Mouse (Mus musculus) stomach, postnatal 0 days (tissue): ENCODE measurements around the gene Lemd1. TPM values are rescaled to one million over a fixed set of nuclear protein-coding genes. Genes with fewer than 3 reads are reported as not detected.
A peak's percentile ranks its signal among the peaks of the same experiment; 100 is the strongest.

ENCODE experiments used
- ATAC-seq: fragments of 200-750 bp; cut with Nextera tagmentation; 2 replicates; pipeline ENCODE4 v1.8.0; 2017; ENCODE audit not compliant: low FRiP score, low TSS enrichment
- DNase-seq: peaks from one replicate; pipeline ENCODE4 v3.0.0-alpha.2; 2016; ENCODE audit warnings: low spot score
- H3K27ac ChIP-seq: fragments of 300-500 bp; sonication (generic); replicated peaks from 2 replicates; pipeline ENCODE4 v1.5.1; 2014; ENCODE audit warnings: mild to moderate bottlenecking, control low read depth
- H3K27me3 ChIP-seq: fragments of 300-500 bp; sonication (generic); 2 replicates; pipeline ENCODE4 v1.6.1; 2014; ENCODE audit warnings: low read length; ENCODE audit not compliant: control insufficient read depth, insufficient read depth
- H3K36me3 ChIP-seq: fragments of 300-500 bp; sonication (generic); 2 replicates; pipeline ENCODE4 v1.6.1; 2014; ENCODE audit warnings: low read length, mixed read lengths; ENCODE audit not compliant: control insufficient read depth, insufficient read depth
- H3K4me1 ChIP-seq: fragments of 300-500 bp; sonication (generic); replicated peaks from 2 replicates; pipeline ENCODE4 v1.6.1; 2014; ENCODE audit warnings: antibody characterized with exemption; ENCODE audit not compliant: control insufficient read depth, insufficient read depth
- H3K4me2 ChIP-seq: fragments of 300-500 bp; sonication (generic); replicated peaks from 2 replicates; pipeline ENCODE4 v1.6.1; 2014; ENCODE audit warnings: low read depth, mild to moderate bottlenecking, control low read depth, moderate library complexity
- H3K4me3 ChIP-seq: fragments of 300-500 bp; sonication (generic); 2 replicates; pipeline ENCODE4 v1.5.1; 2014; ENCODE audit warnings: low read depth, low read length, control low read depth
- H3K9ac ChIP-seq: fragments of 300-500 bp; sonication (generic); 2 replicates; pipeline ENCODE4 v1.6.1; 2014; ENCODE audit warnings: mild to moderate bottlenecking, low read length, control low read depth, mixed read lengths
- H3K9me3 ChIP-seq: fragments of 300-500 bp; sonication (generic); 2 replicates; pipeline ENCODE4 v1.6.1; 2016; ENCODE audit warnings: low read length; ENCODE audit not compliant: control insufficient read depth
- CTCF ChIP-seq: IDR thresholded peaks from 2 replicates; pipeline ENCODE4 v1.5.1; 2016; ENCODE audit warnings: antibody characterized with exemption, low read depth, mild to moderate bottlenecking, moderate library complexity
- EP300 ChIP-seq: optimal IDR thresholded peaks from 2 replicates; pipeline ENCODE3; 2016; ENCODE audit warnings: antibody characterized with exemption
- WGBS: fragments of 180-500 bp; shearing (Covaris S2); extraction: QIAGEN DNeasy Blood & Tissue Kit; methylation state at CpG from one replicate; pipeline ENCODE4 v1.1.7; 2014; 5-methylcytosine and 5-hydroxymethylcytosine counted together
- polyA plus RNA-seq: library from polyadenylated mRNA; unstranded; fragments of >200 nt; fragmentation: Nextera tagmentation; extraction: Ambion mirVana; gene quantifications from 2 replicates; pipeline ENCODE4 v1.2.1, GENCODE M21; 2015

Gene Lemd1
- polyA plus RNA-seq, 1 experiment from 2014 or later, result 0.30 TPM

GRCm38 (mm10) chr1:132145973-132146685 is 45.1 kb upstream of the Lemd1 start:
- no peaks in the 10 kb centered on the region for H3K9me3 ChIP-seq
- DNase-seq, result no peak
- no peak overlapping the region for H3K4me2 ChIP-seq
- no peak overlapping the region for H3K27ac ChIP-seq
- H3K27me3 ChIP-seq, result no peaks in the 10 kb centered on the region
- H3K4me1 ChIP-seq, result no peaks in the 10 kb centered on the region
- no peaks in the 10 kb centered on the region for H3K36me3 ChIP-seq
- ATAC-seq, result no peak
- TF ChIP-seq EP300 (no peak), CTCF (no peak)
- no peak overlapping the region for H3K9ac ChIP-seq
- 76% methylated on average over 8 of the region's 8 CpGs for WGBS
- H3K4me3 ChIP-seq, result no peak overlapping the region

GRCm38 (mm10) chr1:132149410-132149809 is 41.8 kb upstream of the Lemd1 start:
- DNase-seq, result no peak
- no peak overlapping the region for H3K9ac ChIP-seq
- no peak overlapping the region for H3K4me3 ChIP-seq
- H3K4me2 ChIP-seq, result no peak overlapping the region
- no peaks in the 10 kb centered on the region for H3K36me3 ChIP-seq
- no peaks in the 10 kb centered on the region for H3K27me3 ChIP-seq
- H3K9me3 ChIP-seq, result no peaks in the 10 kb centered on the region
- TF ChIP-seq EP300 (no peak), CTCF (no peak)
- H3K27ac ChIP-seq, result no peak overlapping the region
- ATAC-seq, result no peak
- 83% methylated on average over 2 of the region's 2 CpGs for WGBS
- H3K4me1 ChIP-seq, result no peaks in the 10 kb centered on the region

GRCm38 (mm10) chr1:132150171-132150570 is 41.1 kb upstream of the Lemd1 start:
- H3K9me3 ChIP-seq, result no peaks in the 10 kb centered on the region
- no peak overlapping the region for H3K4me3 ChIP-seq
- WGBS, result 30% methylated on average over 1 of the region's 1 CpGs
- H3K4me2 ChIP-seq, result no peak overlapping the region
- no peaks in the 10 kb centered on the region for H3K4me1 ChIP-seq
- peak; percentile 85 for ATAC-seq
- TF ChIP-seq CTCF (no peak), EP300 (no peak)
- H3K27me3 ChIP-seq, result no peaks in the 10 kb centered on the region
- no peak overlapping the region for H3K9ac ChIP-seq
- H3K36me3 ChIP-seq, result no peaks in the 10 kb centered on the region
- H3K27ac ChIP-seq, result peak overlapping the region; percentile 77
- DNase-seq, result peak; percentile 84

GRCm38 (mm10) chr1:132150817-132151601 is 40.2 kb upstream of the Lemd1 start:
- peak overlapping the region; percentile 77 for H3K27ac ChIP-seq
- no peak overlapping the region for H3K4me3 ChIP-seq
- ATAC-seq (peak; percentile 16), DNase-seq (no peak)
- WGBS, result 65% methylated on average over 15 of the region's 15 CpGs
- H3K4me1 ChIP-seq, result no peaks in the 10 kb centered on the region
- no peak for TF ChIP-seq CTCF
- TF ChIP-seq EP300, result no peak
- H3K27me3 ChIP-seq, result no peaks in the 10 kb centered on the region
- no peaks in the 10 kb centered on the region for H3K36me3 ChIP-seq
- no peak overlapping the region for H3K9ac ChIP-seq
- no peaks in the 10 kb centered on the region for H3K9me3 ChIP-seq
- H3K4me2 ChIP-seq, result no peak overlapping the region

GRCm38 (mm10) chr1:132151908-132152307 is 39.3 kb upstream of the Lemd1 start:
- no peaks in the 10 kb centered on the region for H3K36me3 ChIP-seq
- H3K4me1 ChIP-seq, result no peaks in the 10 kb centered on the region
- WGBS, result 43% methylated on average over 2 of the region's 2 CpGs
- H3K27ac ChIP-seq, result peak overlapping the region; percentile 77
- no peak overlapping the region for H3K9ac ChIP-seq
- DNase-seq (peak; percentile 66), ATAC-seq (peak; percentile 74)
- H3K9me3 ChIP-seq, result no peaks in the 10 kb centered on the region
- no peak overlapping the region for H3K4me2 ChIP-seq
- TF ChIP-seq EP300 (no peak), CTCF (no peak)
- no peak overlapping the region for H3K4me3 ChIP-seq
- H3K27me3 ChIP-seq, result no peaks in the 10 kb centered on the region
